Mouse (Mus musculus) neural tube, embryonic 11.5 days (tissue): ENCODE measurements at regions not wholly inside any gene's neighbourhood (a gene's known extent, or its start where the extent isn't known, plus 50 kb on each side); places are given as distances from the start of the nearest gene placed in this dataset.

Source experiments
- ATAC-seq: fragments of 200-750 bp; cut with Nextera tagmentation; 2 replicates; pipeline ENCODE4 v1.8.0; 2017; ENCODE audit warnings: moderate number of reproducible peaks, mild to moderate bottlenecking, moderate TSS enrichment, moderate library complexity; ENCODE audit not compliant: insufficient read depth, low FRiP score, low TSS enrichment
- DNase-seq: peaks from one replicate; pipeline ENCODE4 v3.0.0-alpha.2; 2015; ENCODE audit warnings: low spot score
- H3K27ac ChIP-seq: fragments of 300-500 bp; sonication (generic); 2 replicates; pipeline ENCODE4 v1.5.1; 2014; ENCODE audit warnings: low read depth, mild to moderate bottlenecking, low read length
- H3K27me3 ChIP-seq: fragments of 300-500 bp; sonication (generic); 2 replicates; pipeline ENCODE4 v1.6.1; 2014; ENCODE audit warnings: mild to moderate bottlenecking, low read length, mixed read lengths; ENCODE audit not compliant: control insufficient read depth, insufficient read depth
- H3K36me3 ChIP-seq: fragments of 300-500 bp; sonication (generic); 2 replicates; pipeline ENCODE4 v1.6.1; 2014; ENCODE audit warnings: mild to moderate bottlenecking, low read length, moderate library complexity, mixed read lengths; ENCODE audit not compliant: control insufficient read depth, insufficient read depth
- H3K4me1 ChIP-seq: fragments of 300-500 bp; sonication (generic); 2 replicates; pipeline ENCODE4 v1.6.1; 2014; ENCODE audit warnings: low read length, mixed read lengths; ENCODE audit not compliant: control insufficient read depth, insufficient read depth
- H3K4me2 ChIP-seq: fragments of 300-500 bp; sonication (generic); 2 replicates; pipeline ENCODE4 v1.6.1; 2014; ENCODE audit warnings: low read depth, mild to moderate bottlenecking, moderate library complexity
- H3K4me3 ChIP-seq: fragments of 300-500 bp; sonication (generic); 2 replicates; pipeline ENCODE4 v1.5.1; 2014; ENCODE audit warnings: low read depth, low read length
- H3K9ac ChIP-seq: fragments of 300-500 bp; sonication (generic); 2 replicates; pipeline ENCODE4 v1.6.1; 2014; ENCODE audit warnings: mild to moderate bottlenecking, low read length
- H3K9me3 ChIP-seq: fragments of 300-500 bp; sonication (generic); 2 replicates; pipeline ENCODE4 v1.6.1; 2016; ENCODE audit warnings: low read length; ENCODE audit not compliant: control insufficient read depth
- WGBS: fragments of 180-500 bp; shearing (Covaris S2); extraction: QIAGEN DNeasy Blood & Tissue Kit; methylation state at CpG from one replicate; pipeline ENCODE4 v1.1.7; 2014; 5-methylcytosine and 5-hydroxymethylcytosine counted together

- ATAC-seq: no peak
- H3K27ac ChIP-seq: no peak overlapping the region
- H3K4me3 ChIP-seq: no peak overlapping the region
- H3K27me3 ChIP-seq: no peaks in the 10 kb centered on the region
- no peaks in the 10 kb centered on the region for H3K36me3 ChIP-seq
- no peak overlapping the region for H3K9ac ChIP-seq
- H3K4me1 ChIP-seq: no peaks in the 10 kb centered on the region
- no peaks in the 10 kb centered on the region for H3K9me3 ChIP-seq
- H3K4me2 ChIP-seq: no peak overlapping the region
- no peak for DNase-seq
Observed at GRCm38 (mm10) chr8:102845362-102845761, 59.9 kb upstream of the Cdh11 start.

- H3K9ac ChIP-seq: no peak overlapping the region
- no peak overlapping the region for H3K4me2 ChIP-seq
- H3K27me3 ChIP-seq: no peaks in the 10 kb centered on the region
- ATAC-seq (no peak), DNase-seq (no peak)
- no peak overlapping the region for H3K4me3 ChIP-seq
- H3K27ac ChIP-seq: no peak overlapping the region
- H3K4me1 ChIP-seq: no peaks in the 10 kb centered on the region
- 86% methylated on average over 1 of the region's 1 CpGs for WGBS
- H3K9me3 ChIP-seq: no peaks in the 10 kb centered on the region
- no peaks in the 10 kb centered on the region for H3K36me3 ChIP-seq
Observed at GRCm38 (mm10) chr8:102860021-102860420, 74.6 kb upstream of the Cdh11 start.

GRCm38 (mm10) chr8:102899525-102899924, 114.1 kb upstream of the Cdh11 start:
- Histone ChIP-seq H3K9ac (no peak overlapping the region), H3K36me3 (no peaks in the 10 kb centered on the region), H3K9me3 (no peaks in the 10 kb centered on the region), H3K27me3 (no peaks in the 10 kb centered on the region), H3K27ac (no peak overlapping the region), H3K4me1 (no peaks in the 10 kb centered on the region), H3K4me2 (no peak overlapping the region), H3K4me3 (no peak overlapping the region)
- DNase-seq: no peak
- no peak for ATAC-seq
- 79% methylated on average over 2 of the region's 2 CpGs for WGBS

- H3K4me3 ChIP-seq: no peak overlapping the region
- H3K9me3 ChIP-seq: no peaks in the 10 kb centered on the region
- no peak overlapping the region for H3K27ac ChIP-seq
- H3K36me3 ChIP-seq: no peaks in the 10 kb centered on the region
- H3K9ac ChIP-seq: no peak overlapping the region
- H3K4me1 ChIP-seq: no peaks in the 10 kb centered on the region
- no peak overlapping the region for H3K4me2 ChIP-seq
- 29% methylated on average over 5 of the region's 5 CpGs for WGBS
- no peaks in the 10 kb centered on the region for H3K27me3 ChIP-seq
- no peak for ATAC-seq
- no peak for DNase-seq
Observed at GRCm38 (mm10) chr8:102900662-102901061, 115.2 kb upstream of the Cdh11 start.

- no peaks in the 10 kb centered on the region for H3K36me3 ChIP-seq
- H3K27me3 ChIP-seq: no peaks in the 10 kb centered on the region
- no peak overlapping the region for H3K9ac ChIP-seq
- ATAC-seq (no peak), DNase-seq (no peak)
- no peak overlapping the region for H3K27ac ChIP-seq
- no peaks in the 10 kb centered on the region for H3K4me1 ChIP-seq
- WGBS: 44% methylated on average over 2 of the region's 2 CpGs
- H3K9me3 ChIP-seq: no peaks in the 10 kb centered on the region
- H3K4me2 ChIP-seq: no peak overlapping the region
- no peak overlapping the region for H3K4me3 ChIP-seq
Observed at GRCm38 (mm10) chr8:102907444-102907843, 122.0 kb upstream of the Cdh11 start.

GRCm38 (mm10) chr8:102931342-102931835, 145.9 kb upstream of the Cdh11 start:
- Histone ChIP-seq H3K4me1 (no peaks in the 10 kb centered on the region), H3K9me3 (no peaks in the 10 kb centered on the region), H3K4me3 (no peak overlapping the region), H3K27ac (no peak overlapping the region), H3K9ac (no peak overlapping the region), H3K27me3 (no peaks in the 10 kb centered on the region), H3K36me3 (no peaks in the 10 kb centered on the region), H3K4me2 (no peak overlapping the region)
- WGBS: 2% methylated on average over 3 of the region's 3 CpGs
- peak; percentile 74 for ATAC-seq
- peak; percentile 21 for DNase-seq

GRCm38 (mm10) chr8:102938771-102939170, 153.3 kb upstream of the Cdh11 start:
- no peak overlapping the region for H3K9ac ChIP-seq
- ATAC-seq (no peak), DNase-seq (no peak)
- no peak overlapping the region for H3K27ac ChIP-seq
- H3K36me3 ChIP-seq: no peaks in the 10 kb centered on the region
- H3K4me3 ChIP-seq: no peak overlapping the region
- H3K4me1 ChIP-seq: no peaks in the 10 kb centered on the region
- WGBS: 90% methylated on average over 2 of the region's 2 CpGs
- H3K4me2 ChIP-seq: no peak overlapping the region
- no peaks in the 10 kb centered on the region for H3K27me3 ChIP-seq
- H3K9me3 ChIP-seq: no peaks in the 10 kb centered on the region

GRCm38 (mm10) chr8:102945546-102945945, 160.1 kb upstream of the Cdh11 start:
- Histone ChIP-seq H3K9ac (no peak overlapping the region), H3K4me2 (no peak overlapping the region), H3K27me3 (no peaks in the 10 kb centered on the region), H3K36me3 (no peaks in the 10 kb centered on the region), H3K9me3 (no peaks in the 10 kb centered on the region), H3K4me3 (no peak overlapping the region), H3K27ac (no peak overlapping the region), H3K4me1 (no peaks in the 10 kb centered on the region)
- ATAC-seq (no peak), DNase-seq (no peak)
- 92% methylated on average over 5 of the region's 5 CpGs for WGBS

GRCm38 (mm10) chr8:102978161-102978581, 192.7 kb upstream of the Cdh11 start:
- no peaks in the 10 kb centered on the region for H3K27me3 ChIP-seq
- H3K4me2 ChIP-seq: no peak overlapping the region
- H3K4me3 ChIP-seq: no peak overlapping the region
- H3K4me1 ChIP-seq: no peaks in the 10 kb centered on the region
- H3K36me3 ChIP-seq: no peaks in the 10 kb centered on the region
- WGBS: 58% methylated on average over 7 of the region's 7 CpGs
- no peak for ATAC-seq
- no peaks in the 10 kb centered on the region for H3K9me3 ChIP-seq
- H3K9ac ChIP-seq: no peak overlapping the region
- H3K27ac ChIP-seq: no peak overlapping the region
- peak; percentile 13 for DNase-seq
